Mouse (Mus musculus): ENCODE results near the gene Tmem131l.

DNA sequence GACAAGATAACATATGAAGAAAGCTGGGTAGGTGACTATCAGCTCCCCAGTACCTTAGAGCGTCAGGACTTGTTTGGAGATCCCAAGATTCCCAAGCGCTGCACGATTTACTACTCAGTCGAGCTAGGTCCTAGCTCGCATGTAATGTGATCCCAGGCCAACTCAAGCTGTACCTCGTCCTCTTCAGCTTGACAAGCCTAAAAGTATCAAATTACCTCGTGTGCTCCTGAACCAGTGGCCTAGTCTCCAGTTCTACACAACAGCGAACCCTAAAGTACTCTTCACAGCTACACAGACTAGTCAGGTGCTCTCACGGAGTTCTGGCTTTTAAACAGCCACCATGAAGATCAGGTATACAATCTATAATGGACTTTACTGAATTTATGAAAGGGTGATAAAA lies 45.5 kb upstream of the Tmem131l start:
- TF ChIP-seq CTCF (IDR thresholded peaks at IDR 0.05) = no peak
- no peak for TF ChIP-seq EP300 (IDR thresholded peaks at IDR 0.05)

Measured in lung, postnatal 0 days (tissue).